Mouse (Mus musculus) liver, embryonic 11.5 days (tissue): ENCODE results near the gene Ier5. TPM values are rescaled to one million over a fixed set of nuclear protein-coding genes. Genes with fewer than 3 reads are reported as not detected.
A peak's percentile ranks its signal among the peaks of the same experiment; 100 is the strongest.

Source experiments
- ATAC-seq: fragments of 200-750 bp; cut with Nextera tagmentation; replicated peaks from 2 replicates; pipeline ENCODE4 v1.8.0; 2017; ENCODE audit warnings: moderate number of reproducible peaks, mild to moderate bottlenecking, moderate TSS enrichment, moderate library complexity; ENCODE audit not compliant: low FRiP score
- DNase-seq: peaks from one replicate; pipeline ENCODE4 v3.0.0-alpha.2; 2017; ENCODE audit warnings: low spot score
- H3K27ac ChIP-seq: fragments of 300-500 bp; sonication (generic); 2 replicates; pipeline ENCODE4 v1.5.1; 2014; ENCODE audit warnings: mild to moderate bottlenecking, low read depth, low read length, control low read depth
- H3K27me3 ChIP-seq: fragments of 300-500 bp; sonication (generic); replicated peaks from 2 replicates; pipeline ENCODE4 v1.6.1; 2014; ENCODE audit warnings: low read length, mixed read lengths; ENCODE audit not compliant: control insufficient read depth, insufficient read depth
- H3K36me3 ChIP-seq: fragments of 300-500 bp; sonication (generic); 2 replicates; pipeline ENCODE4 v1.6.1; 2014; ENCODE audit warnings: mild to moderate bottlenecking, low read length, moderate library complexity, mixed read lengths; ENCODE audit not compliant: control insufficient read depth, insufficient read depth
- H3K4me1 ChIP-seq: fragments of 300-500 bp; sonication (generic); replicated peaks from 2 replicates; pipeline ENCODE4 v1.6.1; 2014; ENCODE audit warnings: low read length, mixed read lengths; ENCODE audit not compliant: control insufficient read depth, insufficient read depth
- H3K4me2 ChIP-seq: fragments of 300-500 bp; sonication (generic); 2 replicates; pipeline ENCODE4 v1.6.1; 2014; ENCODE audit warnings: mild to moderate bottlenecking, control low read depth, moderate library complexity
- H3K4me3 ChIP-seq: fragments of 300-500 bp; sonication (generic); 2 replicates; pipeline ENCODE4 v1.5.1; 2014; ENCODE audit warnings: low read depth, low read length, control low read depth
- H3K9ac ChIP-seq: fragments of 300-500 bp; sonication (generic); 2 replicates; pipeline ENCODE4 v1.6.1; 2014; ENCODE audit warnings: low read depth, low read length, control low read depth
- H3K9me3 ChIP-seq: fragments of 300-500 bp; sonication (generic); 2 replicates; pipeline ENCODE4 v1.6.1; 2016; ENCODE audit warnings: low read length, inconsistent platforms, mixed read lengths; ENCODE audit not compliant: control insufficient read depth
- WGBS: fragments of 180-500 bp; shearing (Covaris S2); extraction: QIAGEN DNeasy Blood & Tissue Kit; methylation state at CpG from one replicate; pipeline ENCODE4 v1.1.7; 2014; 5-methylcytosine and 5-hydroxymethylcytosine counted together
- polyA plus RNA-seq: library from polyadenylated mRNA; unstranded; fragments of >200 nt; fragmentation: Nextera tagmentation; extraction: Ambion mirVana; gene quantifications from 2 replicates; pipeline ENCODE4 v1.2.1, GENCODE M21; 2014

The Ier5 gene
- polyA plus RNA-seq, 1 experiment from 2014 or later: 7.3 TPM

GRCm38 (mm10) chr1:155077675-155078074 is 21.8 kb downstream of the Ier5 start:
- no peak overlapping the region for H3K4me3 ChIP-seq
- WGBS: 37% methylated on average over 3 of the region's 3 CpGs
- H3K9ac ChIP-seq: no peak overlapping the region
- H3K4me2 ChIP-seq: no peak overlapping the region
- H3K27me3 ChIP-seq: peaks cover 7% of the 10 kb centered on the region; the same call in 1 of the 2 replicates
- no peaks in the 10 kb centered on the region for H3K36me3 ChIP-seq
- DNase-seq (no peak), ATAC-seq (no peak)
- H3K4me1 ChIP-seq: peaks cover 23% of the 10 kb centered on the region
- H3K27ac ChIP-seq: no peak overlapping the region
- no peaks in the 10 kb centered on the region for H3K9me3 ChIP-seq

- Histone ChIP-seq H3K4me1 (peaks cover 21% of the 10 kb centered on the region), H3K36me3 (no peaks in the 10 kb centered on the region), H3K27me3 (peaks cover 7% of the 10 kb centered on the region; the same call in 1 of the 2 replicates), H3K4me3 (no peak overlapping the region), H3K9ac (no peak overlapping the region), H3K4me2 (no peak overlapping the region), H3K27ac (no peak overlapping the region), H3K9me3 (no peaks in the 10 kb centered on the region)
- no peak for DNase-seq
- WGBS: 70% methylated on average over 7 of the region's 7 CpGs
- ATAC-seq: no peak
Measured at GRCm38 (mm10) chr1:155075856-155076255, 23.6 kb downstream of the Ier5 start.

DNA sequence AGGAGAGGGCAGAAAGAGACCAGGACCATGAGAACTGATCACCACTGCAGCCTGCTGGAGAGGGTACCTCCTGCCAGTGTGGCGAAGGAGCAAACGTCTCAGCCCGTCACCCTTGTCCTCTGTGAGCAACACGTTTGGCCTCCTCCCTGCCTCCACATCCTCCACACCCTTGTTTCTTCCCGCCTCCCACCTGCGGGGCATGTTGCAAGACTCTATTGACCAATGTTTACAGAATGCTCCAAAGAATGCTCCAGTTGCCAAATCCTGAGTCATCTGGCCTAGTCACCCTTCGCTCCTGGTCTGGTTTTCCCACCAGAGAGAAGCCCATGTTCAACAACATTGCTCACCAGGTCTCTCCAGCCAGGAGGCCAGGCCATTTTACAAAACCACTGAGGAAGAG is 24.6 kb downstream of the Ier5 start:
- no peak for DNase-seq

GRCm38 (mm10) chr1:155073905-155074304 is 25.5 kb downstream of the Ier5 start:
- Histone ChIP-seq H3K27me3 (peaks cover 7% of the 10 kb centered on the region; the same call in 1 of the 2 replicates), H3K27ac (no peak overlapping the region), H3K9me3 (no peaks in the 10 kb centered on the region), H3K9ac (no peak overlapping the region), H3K36me3 (no peaks in the 10 kb centered on the region), H3K4me1 (peaks cover 21% of the 10 kb centered on the region), H3K4me2 (no peak overlapping the region), H3K4me3 (no peak overlapping the region)
- 67% methylated on average over 6 of the region's 6 CpGs for WGBS
- ATAC-seq (no peak), DNase-seq (no peak)

More for the DNA sequence above, 24.6 kb downstream of the Ier5 start:
- peaks cover 7% of the 10 kb centered on the region; the same call in 1 of the 2 replicates for H3K27me3 ChIP-seq
- no peak for ATAC-seq
- H3K9me3 ChIP-seq: no peaks in the 10 kb centered on the region
- H3K36me3 ChIP-seq: no peaks in the 10 kb centered on the region
- H3K4me3 ChIP-seq: no peak overlapping the region
- no peak overlapping the region for H3K9ac ChIP-seq
- H3K4me2 ChIP-seq: no peak overlapping the region
- 48% methylated on average over 7 of the region's 7 CpGs for WGBS
- H3K4me1 ChIP-seq: peaks cover 21% of the 10 kb centered on the region
- no peak overlapping the region; the same call in 1 of the 2 replicates for H3K27ac ChIP-seq

- Histone ChIP-seq H3K36me3 (no peaks in the 10 kb centered on the region), H3K4me1 (peaks cover 21% of the 10 kb centered on the region), H3K4me2 (no peak overlapping the region), H3K9ac (0 out of 2 replicates have a peak overlapping the region, but pooled peaks have one; percentile 14), H3K9me3 (no peaks in the 10 kb centered on the region), H3K27ac (no peak overlapping the region), H3K4me3 (no peak overlapping the region), H3K27me3 (peaks cover 7% of the 10 kb centered on the region; the same call in 1 of the 2 replicates)
- ATAC-seq (no peak), DNase-seq (no peak)
- 43% methylated on average over 7 of the region's 7 CpGs for WGBS
Measured at GRCm38 (mm10) chr1:155073133-155073532, 26.3 kb downstream of the Ier5 start.

- WGBS: 54% methylated on average over 7 of the region's 7 CpGs
- Histone ChIP-seq H3K9me3 (no peaks in the 10 kb centered on the region), H3K9ac (no peak overlapping the region), H3K27ac (no peak overlapping the region), H3K27me3 (peaks cover 7% of the 10 kb centered on the region; the same call in 1 of the 2 replicates), H3K4me3 (no peak overlapping the region), H3K36me3 (no peaks in the 10 kb centered on the region), H3K4me1 (peaks cover 17% of the 10 kb centered on the region), H3K4me2 (no peak overlapping the region)
- no peak for ATAC-seq
- DNase-seq: no peak
Measured at GRCm38 (mm10) chr1:155071287-155071876, 28.1 kb downstream of the Ier5 start.

DNA sequence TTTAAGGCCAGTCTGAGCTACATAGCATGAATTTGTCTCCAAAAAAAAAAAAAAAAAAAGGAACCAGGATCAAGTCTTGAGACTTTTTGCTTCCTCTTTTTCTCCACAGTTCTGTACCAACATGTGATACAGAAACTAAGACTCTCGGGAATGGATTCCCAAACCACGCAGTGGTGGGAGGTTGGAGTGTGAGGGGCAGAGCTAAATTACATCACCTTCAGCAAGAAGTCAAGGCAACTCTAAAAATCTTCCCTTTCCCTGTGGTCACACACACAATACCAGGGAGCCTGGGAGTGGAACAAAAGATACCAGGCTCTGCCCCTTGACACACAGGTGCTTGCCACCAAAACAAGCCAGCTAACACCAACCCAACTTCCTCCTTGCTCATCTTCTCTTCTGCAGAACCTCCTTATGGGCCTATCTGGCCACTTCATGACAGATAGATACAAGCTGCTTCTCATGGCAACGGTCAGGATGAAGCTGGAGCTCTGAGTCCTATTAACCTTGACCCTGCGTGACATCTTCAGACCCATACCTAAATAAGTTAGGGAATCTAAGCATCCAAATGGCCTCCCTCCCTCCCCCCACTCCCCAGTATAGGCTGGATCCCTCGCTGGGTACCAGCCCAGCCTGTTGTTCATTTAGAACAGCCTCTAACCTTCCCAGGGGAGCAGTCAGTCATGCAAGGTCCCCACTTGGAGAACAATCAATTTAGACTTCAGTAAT is 28.7 kb downstream of the Ier5 start:
- ATAC-seq (no peak), DNase-seq (no peak)
- H3K27me3 ChIP-seq: peaks cover 7% of the 10 kb centered on the region; the same call in 1 of the 2 replicates
- peaks cover 17% of the 10 kb centered on the region for H3K4me1 ChIP-seq
- H3K4me3 ChIP-seq: no peak overlapping the region
- no peak overlapping the region for H3K27ac ChIP-seq
- H3K36me3 ChIP-seq: no peaks in the 10 kb centered on the region
- WGBS: 50% methylated on average over 5 of the region's 5 CpGs
- H3K4me2 ChIP-seq: no peak overlapping the region
- no peaks in the 10 kb centered on the region for H3K9me3 ChIP-seq
- H3K9ac ChIP-seq: no peak overlapping the region

DNA sequence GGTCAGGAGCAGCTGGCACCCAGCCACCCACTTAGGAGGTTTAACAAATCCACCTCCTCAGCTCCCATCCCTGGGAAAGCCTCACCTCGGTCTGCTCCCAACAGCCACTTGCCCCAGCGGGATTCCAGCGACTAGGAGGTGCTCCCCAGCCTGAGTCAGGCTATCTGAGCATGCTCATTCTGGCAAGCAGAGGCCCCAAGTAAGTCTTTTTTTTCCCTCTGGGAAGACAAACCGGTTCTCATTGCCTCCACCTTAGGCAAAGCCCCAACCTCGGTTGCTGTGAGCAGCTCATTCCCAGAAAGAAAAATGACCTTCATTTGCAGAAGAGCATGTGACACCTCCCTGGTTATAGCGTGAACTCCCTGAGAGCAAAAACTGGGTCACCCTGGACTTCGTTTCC is 29.7 kb downstream of the Ier5 start:
- Histone ChIP-seq H3K27ac (no peak overlapping the region), H3K9me3 (no peaks in the 10 kb centered on the region), H3K4me3 (no peak overlapping the region), H3K4me2 (no peak overlapping the region), H3K4me1 (peaks cover 21% of the 10 kb centered on the region), H3K27me3 (peaks cover 7% of the 10 kb centered on the region; the same call in 1 of the 2 replicates), H3K9ac (no peak overlapping the region), H3K36me3 (no peaks in the 10 kb centered on the region)
- ATAC-seq: no peak
- DNase-seq: no peak
- 59% methylated on average over 7 of the region's 7 CpGs for WGBS

DNA sequence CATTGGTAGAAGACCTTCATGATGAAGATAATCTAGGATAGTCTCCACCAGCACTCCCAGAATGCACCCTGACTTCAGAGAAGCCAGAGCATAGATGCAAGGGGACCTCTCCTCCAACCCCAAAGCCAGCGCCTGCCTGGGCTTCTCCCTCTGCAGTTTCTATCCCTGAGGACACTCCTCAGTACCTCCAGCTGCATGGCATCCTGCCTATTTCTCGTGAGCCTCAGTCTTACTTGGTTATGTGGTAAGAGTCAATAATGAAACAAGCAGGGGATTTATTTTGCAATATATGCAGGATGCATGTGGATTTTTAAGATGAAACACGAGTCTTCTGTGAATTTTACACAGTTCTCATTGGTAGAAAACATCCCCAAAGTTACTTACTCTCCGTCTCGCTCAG is 33.2 kb downstream of the Ier5 start:
- ATAC-seq (no peak), DNase-seq (no peak)
- no peak overlapping the region for H3K9ac ChIP-seq
- no peak overlapping the region for H3K4me2 ChIP-seq
- H3K36me3 ChIP-seq: no peaks in the 10 kb centered on the region
- no peaks in the 10 kb centered on the region for H3K9me3 ChIP-seq
- H3K4me3 ChIP-seq: no peak overlapping the region
- H3K4me1 ChIP-seq: peaks cover 15% of the 10 kb centered on the region
- no peaks in the 10 kb centered on the region for H3K27me3 ChIP-seq
- WGBS: 89% methylated on average over 5 of the region's 5 CpGs
- no peak overlapping the region for H3K27ac ChIP-seq
